Mouse (Mus musculus): ENCODE results near the gene Rnase12.

GRCm38 (mm10) chr14:51041769-51042168 is 15.7 kb downstream of the Rnase12 start, which contains the start of gene Rnase9:
- TF ChIP-seq CTCF (IDR thresholded peaks at IDR 0.05; ENCODE audit: control insufficient read depth, insufficient read depth, insufficient replicate concordance, low read depth, low read length) = no peak
- TF ChIP-seq POLR2A (IDR thresholded peaks at IDR 0.05; ENCODE audit: control insufficient read depth, low read depth, low read length) = no peak
